Mouse (Mus musculus) retina, adult 2 months (tissue): ENCODE results near the gene Dmac2.

Experiments
- DNase-seq: peaks from one replicate; pipeline ENCODE4 v3.0.0-alpha.2; 2012; ENCODE audit warnings: low read depth, low spot score

Dmac2 gene

GRCm38 (mm10) chr7:25652244-25652759 is 33.1 kb downstream of the Dmac2 start:
- no peak for DNase-seq

GRCm38 (mm10) chr7:25655601-25656428 is 36.6 kb downstream of the Dmac2 start:
- DNase-seq: no peak

GRCm38 (mm10) chr7:25657785-25658184 is 38.6 kb downstream of the Dmac2 start:
- no peak for DNase-seq

GRCm38 (mm10) chr7:25658657-25659472 is 39.7 kb downstream of the Dmac2 start, which contains the start of the genes Bckdha and Exosc5:
Bckdha (minus strand) TSS chr7:25658981.
Exosc5 (plus strand) TSS chr7:25659164.
- peak; percentile 100 for DNase-seq

GRCm38 (mm10) chr7:25666381-25666780 is 47.2 kb downstream of the Dmac2 start:
- no peak for DNase-seq

DNA sequence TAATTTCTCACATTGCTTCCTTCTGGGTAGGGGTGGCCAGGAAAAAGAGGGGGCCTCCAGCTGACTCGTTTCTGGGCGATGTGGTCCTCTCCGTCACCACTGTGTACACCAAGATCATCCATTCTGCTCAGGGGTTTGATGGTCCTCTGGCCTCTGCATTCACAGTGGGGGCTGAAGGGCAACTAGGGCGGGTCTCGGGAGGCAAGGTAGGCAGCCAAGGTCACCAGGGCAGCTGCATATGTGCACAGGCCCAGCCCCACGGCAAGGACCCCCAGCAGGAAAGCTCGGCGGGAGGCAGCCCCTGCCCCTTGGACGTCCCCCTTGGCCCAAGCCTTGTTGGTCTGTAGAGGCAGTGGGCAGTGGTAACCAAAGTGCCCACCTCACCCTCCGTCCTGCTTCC is 49.9 kb downstream of the Dmac2 start:
- no peak for DNase-seq

GRCm38 (mm10) chr7:25669631-25670030 is 50.4 kb downstream of the Dmac2 start:
- no peak for DNase-seq

GRCm38 (mm10) chr7:25670096-25670495 is 50.9 kb downstream of the Dmac2 start:
- no peak for DNase-seq

- no peak for DNase-seq
Measured at GRCm38 (mm10) chr7:25671686-25672085, 52.5 kb downstream of the Dmac2 start.

- no peak for DNase-seq
Measured at GRCm38 (mm10) chr7:25672442-25672841, 53.2 kb downstream of the Dmac2 start.

GRCm38 (mm10) chr7:25674297-25674696 is 55.1 kb downstream of the Dmac2 start:
- no peak for DNase-seq

GRCm38 (mm10) chr7:25674719-25675300 is 55.6 kb downstream of the Dmac2 start, which contains the start of gene Tmem91:
Tmem91 (minus strand) TSS chr7:25675166.
- DNase-seq: no peak
